Mouse (Mus musculus) thymus, postnatal 36 days (tissue): ENCODE data around the gene Surf6.
A peak's percentile ranks its signal among the peaks of the same experiment; 100 is the strongest.
"Not testable (repeated sequence)": the region's sequence is repeated elsewhere in the genome, so short reads cannot be mapped to it uniquely, and the experiment has no call there.

Source experiments
- DNase-seq, 2 experiments: peaks; one replicate each; pipeline ENCODE4 v3.0.0; 2022; ENCODE audit warnings: mixed read lengths in 2 of 2

The Surf6 gene

DNA sequence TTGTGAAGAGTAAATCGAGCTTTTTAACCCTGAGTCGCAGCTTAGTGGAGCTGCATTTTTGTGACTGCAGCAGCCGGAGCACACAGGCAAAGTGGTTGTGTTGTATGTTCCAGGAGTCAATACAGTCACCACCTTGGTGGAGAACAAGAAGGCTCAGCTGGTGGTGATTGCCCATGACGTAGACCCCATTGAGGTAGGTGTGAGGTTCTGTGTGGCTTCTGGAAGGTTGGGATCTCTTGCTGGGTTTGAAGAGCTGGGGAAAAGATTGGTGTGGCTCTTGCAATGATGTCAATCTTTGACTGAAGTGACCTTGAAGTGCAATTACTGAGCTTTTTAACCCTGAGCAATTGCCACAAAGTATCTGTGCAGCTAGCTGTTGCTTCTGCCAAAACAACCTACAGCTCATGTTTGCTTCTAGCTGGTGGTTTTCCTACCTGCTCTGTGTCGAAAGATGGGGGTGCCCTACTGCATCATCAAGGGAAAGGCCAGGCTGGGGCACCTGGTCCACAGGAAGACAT is 9.6 kb upstream of the Surf6 start:
- DNase-seq = no peak

DNA sequence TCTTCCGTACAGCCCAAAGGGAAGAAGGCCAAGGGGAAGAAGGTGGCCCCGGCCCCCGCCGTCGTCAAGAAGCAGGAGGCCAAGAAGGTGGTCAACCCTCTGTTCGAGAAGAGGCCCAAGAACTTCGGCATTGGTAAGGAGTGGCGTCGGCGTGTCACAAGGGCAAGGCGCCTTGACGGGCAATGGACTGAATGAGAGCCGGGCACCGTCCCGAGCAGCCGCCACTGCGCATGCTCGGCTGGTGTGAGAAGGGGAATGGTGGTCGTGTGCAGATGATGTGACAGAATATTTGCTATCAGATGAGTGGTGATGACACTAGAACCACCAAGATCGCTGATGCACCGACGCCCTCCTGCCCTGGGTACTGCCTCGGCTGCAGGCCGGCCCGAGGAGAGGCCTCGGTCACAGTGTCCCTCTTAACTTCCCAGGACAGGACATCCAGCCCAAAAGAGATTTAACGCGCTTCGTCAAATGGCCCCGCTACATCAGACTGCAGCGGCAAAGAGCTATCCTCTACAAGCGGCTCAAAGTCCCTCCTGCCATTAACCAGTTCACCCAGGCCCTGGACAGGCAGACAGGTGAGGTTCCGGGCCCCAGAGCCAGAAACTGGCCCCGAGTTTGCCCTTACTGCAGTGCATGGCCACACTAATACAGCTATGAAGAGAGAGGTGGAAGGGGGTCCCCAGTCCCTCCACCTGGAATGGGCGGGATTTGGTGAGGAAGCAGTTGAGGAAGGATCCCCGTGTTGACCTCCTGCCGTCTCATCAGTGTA is 8.5 kb upstream of the Surf6 start:
- peak in 1 of 2 experiments; percentile 68 for DNase-seq

DNA sequence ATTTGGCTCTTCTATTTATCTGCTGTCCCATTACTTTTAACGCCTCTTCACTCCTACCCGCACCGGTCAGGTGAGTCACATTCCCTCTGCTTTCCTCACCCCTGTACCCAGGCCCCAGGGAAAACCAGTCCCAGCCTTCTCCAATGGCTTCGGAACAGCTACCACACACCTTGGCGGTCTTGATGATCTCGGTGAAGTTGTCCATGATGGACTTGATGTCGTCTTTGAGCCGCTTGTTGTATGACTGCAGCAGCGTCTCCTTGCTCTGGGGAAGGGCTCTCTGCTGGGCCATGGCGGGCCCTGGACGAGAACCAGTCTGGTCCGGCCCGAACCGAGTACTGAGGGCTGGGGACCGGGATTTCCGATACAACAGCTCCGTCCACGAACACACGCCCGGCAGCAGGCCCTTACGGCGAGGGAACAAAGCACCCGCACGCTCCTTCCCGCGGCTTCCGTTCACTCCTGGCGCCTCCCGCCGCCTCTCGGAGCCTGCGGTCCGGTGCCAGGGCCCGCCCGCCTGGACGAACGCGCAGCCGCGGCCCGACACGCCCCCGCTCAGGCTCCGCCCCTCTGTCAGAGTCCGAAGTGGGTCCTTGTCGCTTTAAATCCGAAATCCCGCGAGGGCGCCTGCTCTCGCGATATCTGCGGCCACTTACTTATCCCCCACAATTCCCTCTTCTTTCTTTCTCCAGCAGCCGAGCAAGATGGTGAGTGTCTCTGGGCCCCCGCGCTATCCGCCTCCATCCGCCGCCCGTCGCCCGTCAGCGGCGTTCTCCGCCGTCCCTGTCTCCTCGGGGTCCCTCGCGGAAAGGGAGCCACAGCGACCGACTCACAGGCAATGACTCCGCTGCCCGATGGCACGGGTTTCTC is 7.7 kb upstream of the Surf6 start, which contains the start of the genes Med22 and Rpl7a:
TSS of gene Med22 (minus strand) at position 554 of the 870 bp plus-strand sequence.
TSS of gene Rpl7a (plus strand) at position 641 of the 870 bp plus-strand sequence.
- peak; percentile 99 to 100 for DNase-seq

DNA sequence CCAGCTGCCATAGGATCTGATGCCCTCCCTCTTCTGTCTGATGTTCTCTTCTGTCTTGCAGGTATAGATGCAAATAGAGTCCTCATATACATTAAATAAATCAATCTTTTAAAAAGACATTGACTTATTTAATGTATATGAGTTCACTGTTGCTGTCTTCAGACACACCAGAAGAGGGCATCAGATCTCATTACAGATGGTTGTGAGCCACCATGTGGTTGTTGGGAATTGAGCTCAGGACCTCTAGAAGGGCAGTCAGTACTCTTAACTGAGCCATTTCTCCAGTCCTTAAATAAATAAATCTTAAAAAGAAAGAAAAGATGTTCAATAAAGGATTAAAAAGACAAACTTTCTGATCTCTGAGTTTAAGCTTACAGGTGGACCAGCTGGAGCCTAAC is 6.7 kb upstream of the Surf6 start:
- DNase-seq = no peak

DNA sequence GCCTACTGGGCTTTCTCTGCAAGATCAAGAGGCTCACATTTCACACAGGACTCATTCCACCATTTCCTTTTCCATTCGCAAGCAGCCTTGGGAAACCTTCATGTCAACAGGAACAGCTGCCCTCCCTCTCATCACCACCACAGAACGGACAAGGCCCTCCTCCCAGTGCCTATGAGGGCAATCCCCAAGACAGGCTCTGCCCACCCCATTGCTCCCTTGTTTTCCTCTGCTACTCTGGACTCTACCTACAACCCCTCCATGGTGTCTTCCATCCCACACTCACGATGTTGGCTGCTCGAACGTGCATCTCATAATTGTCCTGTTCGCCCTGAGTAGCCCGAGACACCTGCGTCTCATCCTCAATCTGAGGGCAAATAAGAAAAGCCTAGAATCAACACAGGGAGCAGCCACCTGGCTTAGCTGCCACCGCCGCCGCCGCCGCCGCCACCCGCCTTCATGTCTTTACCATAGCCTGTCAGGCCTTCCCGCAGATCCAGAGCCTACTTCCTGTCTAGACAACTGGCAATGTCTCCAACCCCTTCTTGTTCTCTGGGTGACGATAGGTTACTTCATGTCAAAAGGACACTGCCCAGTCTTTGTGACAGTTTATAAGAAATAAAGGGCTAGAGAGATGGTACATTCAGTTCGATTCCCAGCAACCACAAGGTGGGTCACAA is 6.2 kb upstream of the Surf6 start:
- peak; percentile 37 to 55 for DNase-seq

GRCm38 (mm10) chr2:26907109-26907508 is 4.4 kb upstream of the Surf6 start:
- DNase-seq = no peak

DNA sequence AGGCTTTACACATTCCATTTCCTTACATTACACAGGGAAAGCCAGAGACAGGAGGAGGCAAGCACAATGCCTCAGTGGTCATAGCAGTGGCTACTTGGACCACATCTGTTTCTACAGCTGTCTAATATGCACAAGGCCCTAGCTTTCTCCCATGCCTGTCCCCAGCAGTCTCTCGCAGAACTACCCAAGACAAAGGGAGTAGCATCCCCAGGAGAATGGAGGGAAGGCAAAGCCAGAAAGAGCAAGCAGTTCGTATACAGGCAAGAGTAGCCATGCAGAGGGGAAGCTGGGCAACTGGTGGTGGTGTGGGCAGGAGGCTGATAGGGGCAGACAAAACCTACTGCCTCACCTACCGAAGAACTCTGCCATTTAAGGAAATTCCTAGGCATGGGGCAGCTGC is 3.8 kb upstream of the Surf6 start:
- no peak for DNase-seq

DNA sequence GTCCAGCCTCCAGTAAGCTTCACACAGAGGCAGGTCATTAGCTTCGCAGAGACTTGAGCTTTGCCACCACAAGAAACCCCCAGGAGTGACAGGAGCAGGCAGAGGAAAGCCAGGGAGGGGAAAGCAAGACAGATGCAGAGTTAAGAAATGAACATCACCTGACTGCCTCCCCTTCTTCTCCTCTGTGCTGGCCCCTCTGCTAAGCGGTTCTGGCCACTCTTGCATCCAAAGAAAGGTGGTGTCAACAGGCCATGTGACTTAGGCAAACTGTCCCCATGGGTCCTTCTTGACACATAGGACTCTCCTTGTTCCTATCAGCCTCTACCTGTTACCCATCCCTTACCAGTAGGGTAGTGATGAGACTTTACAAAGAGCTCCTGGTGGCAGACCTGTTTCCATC is 3.3 kb upstream of the Surf6 start:
- DNase-seq = no peak

DNA sequence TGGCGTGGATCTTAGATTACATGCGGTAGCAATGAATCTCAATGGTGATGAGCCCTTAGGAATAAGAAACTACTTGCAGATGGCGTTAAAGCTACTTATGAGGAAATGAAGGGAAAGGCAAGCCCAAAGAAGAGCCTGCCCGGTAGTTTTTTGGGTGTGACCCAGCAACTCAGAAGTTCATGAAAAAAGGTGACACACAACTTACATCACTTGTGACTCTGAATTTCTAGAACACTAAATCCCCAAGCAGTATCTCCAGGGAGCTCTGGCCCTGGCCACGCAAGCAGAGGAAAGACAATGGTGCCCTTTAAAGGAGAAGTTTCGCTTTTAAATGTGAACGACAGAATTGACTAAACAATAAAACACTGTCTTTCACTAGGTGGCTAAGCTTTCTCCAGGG is 632 bp upstream of the Surf6 start:
- no peak for DNase-seq

- DNase-seq = no peak
Measured at GRCm38 (mm10) chr2:26901834-26902400, 762 bp downstream of the Surf6 start.

GRCm38 (mm10) chr2:26900731-26901130 is 1.9 kb downstream of the Surf6 start:
- DNase-seq = no peak

- DNase-seq = no peak
Measured at GRCm38 (mm10) chr2:26895898-26896297, 6.8 kb downstream of the Surf6 start.

DNA sequence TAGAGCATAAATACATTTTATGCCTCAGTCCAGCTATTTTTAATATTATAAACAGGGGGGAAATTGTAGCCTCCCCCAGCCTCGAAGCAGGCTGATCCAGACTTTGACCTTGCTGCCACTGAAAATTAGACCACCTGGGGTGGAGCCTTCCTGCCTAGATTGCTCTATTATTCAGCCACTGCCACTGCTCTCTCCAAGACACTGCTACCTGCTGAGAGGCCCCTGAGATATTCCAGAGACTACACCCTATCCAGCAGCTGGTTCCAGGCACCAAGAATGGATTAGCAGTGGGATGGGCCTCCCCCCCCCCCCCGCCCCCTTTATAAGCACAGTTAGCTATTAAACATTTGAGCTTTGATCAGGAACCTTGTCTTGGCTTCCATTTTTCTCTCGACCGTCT is 16.5 kb downstream of the Surf6 start:
- not testable (repeated sequence) for DNase-seq

- not testable (repeated sequence) for DNase-seq
Measured at GRCm38 (mm10) chr2:26885541-26885940, 17.1 kb downstream of the Surf6 start.

DNA sequence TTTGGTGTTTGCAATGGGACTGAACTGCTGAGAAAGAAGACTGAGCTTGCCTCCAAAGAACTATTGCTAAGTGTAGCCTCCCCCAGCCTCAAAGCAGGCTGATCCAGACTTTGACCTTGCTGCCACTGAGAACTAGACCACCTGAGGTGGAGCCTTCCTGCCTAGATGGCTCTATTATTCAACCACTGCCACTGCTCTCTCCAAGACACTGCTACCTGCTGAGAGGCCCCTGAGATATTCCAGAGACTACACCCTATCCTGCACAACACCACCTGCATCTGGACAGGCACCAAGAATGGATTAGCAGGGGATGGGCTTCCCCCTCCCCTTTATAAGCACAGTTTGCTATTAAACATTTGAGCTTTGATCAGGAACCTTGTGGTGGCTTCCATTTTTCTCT is 24.1 kb downstream of the Surf6 start:
- DNase-seq = no peak

DNA sequence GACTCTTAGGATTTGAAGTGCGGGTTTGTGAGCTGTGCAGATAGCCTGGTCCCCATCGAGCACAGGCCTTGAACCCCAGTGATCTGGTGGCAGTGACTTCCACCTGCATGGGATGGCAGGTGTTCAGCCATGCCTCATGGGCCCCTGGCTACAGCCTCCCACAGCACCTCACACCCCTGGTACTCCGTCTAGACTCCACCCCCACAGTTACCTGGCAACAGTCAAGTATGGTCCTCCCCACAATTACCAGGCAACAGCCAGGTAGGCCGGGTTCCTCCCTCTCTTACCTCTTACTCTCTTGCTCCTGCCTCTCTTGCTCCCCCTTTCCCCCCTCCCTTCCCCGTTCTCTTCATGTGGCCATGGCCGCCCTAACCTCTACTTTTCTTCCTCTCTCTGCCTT is 32.0 kb downstream of the Surf6 start:
- no peak for DNase-seq

GRCm38 (mm10) chr2:26864879-26865278 is 37.8 kb downstream of the Surf6 start, which contains the start of gene Abo:
TSS of gene Abo (minus strand) at chr2:26864979.
- DNase-seq = no peak

- no peak for DNase-seq
Measured at GRCm38 (mm10) chr2:26862856-26863255, 39.8 kb downstream of the Surf6 start.

- DNase-seq = peak; percentile 17 to 24
Measured at GRCm38 (mm10) chr2:26847706-26848105, 55.0 kb downstream of the Surf6 start.
